Mouse (Mus musculus) midbrain, embryonic 16.5 days (tissue): ENCODE data around the gene Bola2. TPM values are rescaled to one million over a fixed set of nuclear protein-coding genes. Genes with fewer than 3 reads are reported as not detected.
"Not testable (repeated sequence)": the region's sequence is repeated elsewhere in the genome, so short reads cannot be mapped to it uniquely, and the experiment has no call there.

Source experiments
- ATAC-seq: fragments of 200-750 bp; cut with Nextera tagmentation; 2 replicates; pipeline ENCODE4 v1.8.0; 2017; ENCODE audit warnings: moderate TSS enrichment
- H3K27ac ChIP-seq: fragments of 300-500 bp; sonication (generic); 2 replicates; pipeline ENCODE4 v1.5.1; 2014; ENCODE audit warnings: mild to moderate bottlenecking, low read length, mixed read lengths
- H3K27me3 ChIP-seq: fragments of 300-500 bp; sonication (generic); 2 replicates; pipeline ENCODE4 v1.6.1; 2014; ENCODE audit warnings: low read depth, low read length, mixed read lengths; ENCODE audit not compliant: control insufficient read depth, insufficient read depth
- H3K36me3 ChIP-seq: fragments of 300-500 bp; sonication (generic); 2 replicates; pipeline ENCODE4 v1.6.1; 2014; ENCODE audit warnings: mild to moderate bottlenecking, low read length, moderate library complexity, mixed read lengths; ENCODE audit not compliant: control insufficient read depth, insufficient read depth
- H3K4me1 ChIP-seq: fragments of 300-500 bp; sonication (generic); 2 replicates; pipeline ENCODE4 v1.6.1; 2014; ENCODE audit warnings: mild to moderate bottlenecking, low read length, mixed read lengths; ENCODE audit not compliant: control insufficient read depth, insufficient read depth
- H3K4me2 ChIP-seq: fragments of 300-500 bp; sonication (generic); 2 replicates; pipeline ENCODE4 v1.6.1; 2014; ENCODE audit warnings: mild to moderate bottlenecking, low read length, mixed read lengths
- H3K4me3 ChIP-seq: fragments of 300-500 bp; sonication (generic); 2 replicates; pipeline ENCODE4 v1.5.1; 2014; ENCODE audit warnings: low read depth, mild to moderate bottlenecking, low read length, moderate library complexity, mixed read lengths
- H3K9ac ChIP-seq: fragments of 300-500 bp; sonication (generic); 2 replicates; pipeline ENCODE4 v1.6.1; 2014; ENCODE audit warnings: low read depth, low read length, mixed read lengths
- H3K9me3 ChIP-seq: fragments of 300-500 bp; sonication (generic); replicated peaks from 2 replicates; pipeline ENCODE4 v1.6.1; 2014; ENCODE audit warnings: mild to moderate bottlenecking, low read length, mixed read lengths; ENCODE audit not compliant: control insufficient read depth, poor library complexity, severe bottlenecking
- WGBS: fragments of 180-500 bp; shearing (Covaris S2); extraction: QIAGEN DNeasy Blood & Tissue Kit; methylation state at CpG from one replicate; pipeline ENCODE4 v1.1.7; 2014; 5-methylcytosine and 5-hydroxymethylcytosine counted together
- polyA plus RNA-seq: library from polyadenylated mRNA; unstranded; fragments of >200 nt; fragmentation: Nextera tagmentation; extraction: Ambion mirVana; gene quantifications from 2 replicates; pipeline ENCODE4 v1.2.1, GENCODE M21; 2015

Gene Bola2
- polyA plus RNA-seq, 1 experiment from 2014 or later, result 120 TPM

- Histone ChIP-seq H3K4me2 (no peak overlapping the region), H3K4me3 (no peak overlapping the region), H3K9me3 (peaks cover 4% of the 10 kb centered on the region), H3K4me1 (peaks cover under 1% of the 10 kb centered on the region; the same call in 1 of the 2 replicates), H3K27me3 (no peaks in the 10 kb centered on the region), H3K9ac (no peak overlapping the region), H3K27ac (no peak overlapping the region), H3K36me3 (no peaks in the 10 kb centered on the region)
- 77% methylated on average over 4 of the region's 4 CpGs for WGBS
- ATAC-seq, result no peak
These were observed 15.1 kb downstream of the Bola2 start for GRCm38 (mm10) chr7:126710266-126710665.

- no peak for ATAC-seq
- H3K9ac ChIP-seq, result no peak overlapping the region
- H3K36me3 ChIP-seq, result no peaks in the 10 kb centered on the region
- no peak overlapping the region for H3K4me2 ChIP-seq
- peaks cover 4% of the 10 kb centered on the region for H3K9me3 ChIP-seq
- no peaks in the 10 kb centered on the region for H3K27me3 ChIP-seq
- 66% methylated on average over 3 of the region's 3 CpGs for WGBS
- H3K27ac ChIP-seq, result no peak overlapping the region
- no peaks in the 10 kb centered on the region for H3K4me1 ChIP-seq
- H3K4me3 ChIP-seq, result no peak overlapping the region
These were observed 16.7 kb downstream of the Bola2 start for GRCm38 (mm10) chr7:126711910-126712309.

- Histone ChIP-seq H3K27ac (no peak overlapping the region), H3K4me1 (no peaks in the 10 kb centered on the region), H3K36me3 (no peaks in the 10 kb centered on the region), H3K27me3 (no peaks in the 10 kb centered on the region), H3K4me2 (no peak overlapping the region), H3K4me3 (no peak overlapping the region), H3K9ac (no peak overlapping the region), H3K9me3 (no peaks in the 10 kb centered on the region)
- ATAC-seq, result no peak
- 82% methylated on average over 4 of the region's 4 CpGs for WGBS
These were observed 20.5 kb downstream of the Bola2 start for GRCm38 (mm10) chr7:126715679-126716078.

GRCm38 (mm10) chr7:126717566-126717965 lies 22.4 kb downstream of the Bola2 start:
- H3K4me3 ChIP-seq, result no peak overlapping the region
- ATAC-seq, result no peak
- H3K36me3 ChIP-seq, result no peaks in the 10 kb centered on the region
- WGBS, result 91% methylated on average over 3 of the region's 3 CpGs
- H3K4me2 ChIP-seq, result no peak overlapping the region
- no peaks in the 10 kb centered on the region for H3K9me3 ChIP-seq
- no peak overlapping the region for H3K27ac ChIP-seq
- H3K4me1 ChIP-seq, result no peaks in the 10 kb centered on the region
- H3K27me3 ChIP-seq, result no peaks in the 10 kb centered on the region
- no peak overlapping the region for H3K9ac ChIP-seq

- Histone ChIP-seq H3K36me3 (no peaks in the 10 kb centered on the region), H3K9ac (no peak overlapping the region), H3K4me2 (no peak overlapping the region), H3K4me3 (no peak overlapping the region), H3K27me3 (no peaks in the 10 kb centered on the region), H3K27ac (no peak overlapping the region), H3K4me1 (no peaks in the 10 kb centered on the region), H3K9me3 (no peaks in the 10 kb centered on the region; the same call in 1 of the 2 replicates)
- no peak for ATAC-seq
- WGBS, result 96% methylated on average over 5 of the region's 5 CpGs
These were observed 23.7 kb downstream of the Bola2 start for GRCm38 (mm10) chr7:126718787-126719337.

- H3K4me1 ChIP-seq, result no peaks in the 10 kb centered on the region
- no peak overlapping the region for H3K4me3 ChIP-seq
- no peak overlapping the region for H3K9ac ChIP-seq
- H3K4me2 ChIP-seq, result no peak overlapping the region
- H3K36me3 ChIP-seq, result no peaks in the 10 kb centered on the region
- no peaks in the 10 kb centered on the region; the same call in 1 of the 2 replicates for H3K9me3 ChIP-seq
- H3K27ac ChIP-seq, result no peak overlapping the region
- H3K27me3 ChIP-seq, result no peaks in the 10 kb centered on the region
- 95% methylated on average over 13 of the region's 13 CpGs for WGBS
- ATAC-seq, result no peak
These were observed 26.4 kb downstream of the Bola2 start for GRCm38 (mm10) chr7:126721635-126722034.

- H3K4me1 ChIP-seq, result no peaks in the 10 kb centered on the region
- H3K4me3 ChIP-seq, result no peak overlapping the region
- no peak for ATAC-seq
- no peaks in the 10 kb centered on the region for H3K36me3 ChIP-seq
- no peaks in the 10 kb centered on the region for H3K27me3 ChIP-seq
- no peak overlapping the region for H3K9ac ChIP-seq
- no peak overlapping the region for H3K4me2 ChIP-seq
- WGBS, result 82% methylated on average over 3 of the region's 3 CpGs
- H3K9me3 ChIP-seq, result no peaks in the 10 kb centered on the region; the same call in 1 of the 2 replicates
- H3K27ac ChIP-seq, result no peak overlapping the region
These were observed 29.9 kb downstream of the Bola2 start for GRCm38 (mm10) chr7:126725077-126725476.

GRCm38 (mm10) chr7:126725667-126726066 lies 30.5 kb downstream of the Bola2 start:
- WGBS, result 81% methylated on average over 5 of the region's 5 CpGs
- Histone ChIP-seq H3K36me3 (no peaks in the 10 kb centered on the region), H3K9me3 (no peaks in the 10 kb centered on the region; the same call in 1 of the 2 replicates), H3K4me2 (no peak overlapping the region), H3K27ac (no peak overlapping the region), H3K27me3 (no peaks in the 10 kb centered on the region), H3K4me1 (no peaks in the 10 kb centered on the region), H3K9ac (no peak overlapping the region), H3K4me3 (no peak overlapping the region)
- ATAC-seq, result no peak

- not testable (repeated sequence) for ATAC-seq
These were observed 35.1 kb downstream of the Bola2 start for GRCm38 (mm10) chr7:126730256-126730789.

More at GRCm38 (mm10) chr7:126730256-126730789, 35.1 kb downstream of the Bola2 start:
- not testable (repeated sequence) for H3K4me3 ChIP-seq, H3K4me1 ChIP-seq, H3K9me3 ChIP-seq, H3K36me3 ChIP-seq, H3K4me2 ChIP-seq, H3K27me3 ChIP-seq, H3K27ac ChIP-seq, H3K9ac ChIP-seq
- WGBS, result 86% methylated on average over 4 of the region's 4 CpGs
